In the genomic region with DNA sequence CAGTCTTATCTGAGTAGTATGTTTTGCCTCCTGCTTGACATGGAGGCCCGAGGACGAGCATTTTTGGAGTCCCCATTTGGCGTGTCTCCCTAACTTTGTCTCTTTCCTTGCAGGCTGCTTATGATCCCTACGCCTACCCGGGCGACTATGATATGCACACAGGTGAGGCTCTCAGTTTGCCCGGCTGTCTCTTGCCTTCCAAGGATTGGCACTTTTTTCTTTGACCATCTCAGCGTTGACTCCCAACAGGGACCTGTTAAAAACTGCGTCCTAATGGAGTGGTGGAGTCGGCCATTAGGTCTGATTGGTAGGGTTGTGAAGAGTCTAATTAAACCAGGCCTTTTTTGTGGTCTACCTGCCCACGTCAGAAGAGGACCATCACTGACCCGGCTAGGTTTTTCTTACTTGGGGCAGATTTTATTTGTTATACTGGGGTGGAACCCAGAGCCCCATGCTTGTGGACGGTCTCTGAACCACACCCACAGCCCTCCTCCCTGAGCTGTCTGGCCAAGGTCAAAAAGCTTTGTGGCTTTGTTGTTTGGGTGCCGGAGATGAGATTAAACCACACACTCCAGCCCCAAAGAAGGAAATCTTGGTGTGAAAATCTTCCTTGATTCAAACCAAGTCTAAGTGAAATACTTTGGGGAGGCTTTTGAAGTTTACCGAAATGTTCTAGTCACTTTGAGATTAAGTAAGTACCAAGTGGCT, we compare ENCODE assay signal across 9 mouse cellular contexts. TPM values are rescaled to one million over a fixed set of nuclear protein-coding genes. Genes with fewer than 3 reads are reported as not detected.
DNase-seq lines count a peak whose midpoint lies in the region; ATAC-seq and TF ChIP-seq lines count a peak whose summit lies in the region.
"Had no signal": no experiment of that assay in that cellular context is flagged by ENCODE, and none has a peak within 500 bp of the region (broad histone marks: within the 10 kb centered on the region; RNA-seq: fewer than 3 reads in every experiment).

No protein-coding gene starts in this region.

- peaks cover 2% of the 10 kb centered on the region for H3K4me1 ChIP-seq in heart, adult 2 months (ENCODE audit: control insufficient read depth, insufficient read depth, low read length)
- H3K4me1 ChIP-seq in CH12.LX (ENCODE audit: control insufficient read depth in 1 of 2, insufficient read depth in 2 of 2) = peaks cover 3 to 53% of the 10 kb centered on the region in 2 experiments
- peaks cover 23% of the 10 kb centered on the region for H3K4me1 ChIP-seq in forebrain, embryonic 13.5 days
- peaks cover 45% of the 10 kb centered on the region for H3K4me1 ChIP-seq in liver, embryonic 13.5 days (replicated peaks)

- H3K9me3 ChIP-seq in CH12.LX (replicated peaks; ENCODE audit: low read length) = no peaks in the 10 kb centered on the region
- no peaks in the 10 kb centered on the region for H3K9me3 ChIP-seq in forebrain, embryonic 13.5 days (replicated peaks)
- no peaks in the 10 kb centered on the region for H3K9me3 ChIP-seq in liver, embryonic 13.5 days (replicated peaks)

- TF ChIP-seq CTCF in heart, adult 2 months (IDR thresholded peaks at IDR 0.05) = no peak
- no peak for TF ChIP-seq CTCF in CH12.LX (conservative IDR thresholded peaks at IDR 0.05 in 1 of 2, IDR thresholded peaks at IDR 0.05 in 1 of 2; ENCODE audit: low read depth in 2 of 2, low read length in 2 of 2)

- ATAC-seq in forebrain, embryonic 13.5 days = no peak; the same call in 1 of the 2 replicates
- ATAC-seq in liver, embryonic 13.5 days (ENCODE audit: low read depth) = peak; percentile 16
- no peak for ATAC-seq in granulocyte monocyte progenitor cell, adult 5-6 weeks (replicated peaks; ENCODE audit: poor library complexity, severe bottlenecking)

- WGBS in heart, adult 2 months = 25% methylated on average over 15 of the region's 15 CpGs
- WGBS in forebrain, embryonic 13.5 days = 40% methylated on average over 15 of the region's 15 CpGs
- 17% methylated on average over 15 of the region's 15 CpGs for WGBS in liver, embryonic 13.5 days (ENCODE audit: insufficient replicate concordance)

- TF ChIP-seq POLR2A in heart, adult 2 months (IDR thresholded peaks at IDR 0.05; ENCODE audit: insufficient read depth, low read depth, low read length) = no peak
- no peak for TF ChIP-seq POLR2A in CH12.LX (IDR thresholded peaks at IDR 0.05; ENCODE audit: low read depth, low read length)

- H3K4me2 ChIP-seq in CH12.LX (ENCODE audit: insufficient read depth, low read depth, poor library complexity, severe bottlenecking) = peak overlapping the region; percentile 83
- H3K4me2 ChIP-seq in forebrain, embryonic 13.5 days = peak overlapping the region; percentile 96
- peak overlapping the region; percentile 93 for H3K4me2 ChIP-seq in liver, embryonic 13.5 days

- peak overlapping the region; percentile 94 for H3K9ac ChIP-seq in heart, adult 2 months (ENCODE audit: low read depth, low read length)
- peak overlapping the region; percentile 65 for H3K9ac ChIP-seq in CH12.LX (ENCODE audit: insufficient read depth, low read depth)
- H3K9ac ChIP-seq in forebrain, embryonic 13.5 days = peak overlapping the region; percentile 83
- peak overlapping the region; percentile 89 for H3K9ac ChIP-seq in liver, embryonic 13.5 days

- no peaks in the 10 kb centered on the region for H3K27me3 ChIP-seq in heart, adult 2 months (ENCODE audit: control insufficient read depth, insufficient read depth, low read length)
- no peaks in the 10 kb centered on the region for H3K27me3 ChIP-seq in CH12.LX (replicated peaks)
- H3K27me3 ChIP-seq in forebrain, embryonic 13.5 days = no peaks in the 10 kb centered on the region
- no peaks in the 10 kb centered on the region for H3K27me3 ChIP-seq in liver, embryonic 13.5 days

- peak overlapping the region; percentile 86 for H3K27ac ChIP-seq in heart, adult 2 months
- no peak overlapping the region for H3K27ac ChIP-seq in CH12.LX (ENCODE audit: insufficient read depth, low read depth)
- no peak overlapping the region for H3K27ac ChIP-seq in forebrain, embryonic 13.5 days
- H3K27ac ChIP-seq in liver, embryonic 13.5 days = peak overlapping the region; percentile 90

- TF ChIP-seq RAD21 in CH12.LX (IDR thresholded peaks at IDR 0.05; ENCODE audit: low read depth, low read length) = no peak

- in situ Hi-C loops in CH12.LX (cut with MboI; ENCODE audit: low pct_ligation_motif_present, low pct_unique_long_range_greater_than_20kb, low sequenced_read_pairs) = no loop called here

- dilution Hi-C loops in CH12.LX (cut with MboI; ENCODE audit: extremely low pct_ligation_motif_present, extremely low pct_unique_long_range_greater_than_20kb, low sequenced_read_pairs) = no loop called here

- no peak for TF ChIP-seq EP300 in heart, adult 2 months (IDR thresholded peaks at IDR 0.05; ENCODE audit: insufficient read depth, low read depth, low read length)
- no peak for TF ChIP-seq EP300 in CH12.LX (IDR thresholded peaks at IDR 0.05; ENCODE audit: low read length)

- no peak for DNase-seq in heart, adult 2 months
- no peak for DNase-seq in heart, postnatal 14 days
- DNase-seq in CH12.LX (ENCODE audit: extremely low read depth) = no peak
- DNase-seq in liver, embryonic 13.5 days = no peak
- no peak for DNase-seq in thymus, postnatal 0 days (ENCODE audit: low spot score)
- no peak for DNase-seq in left cerebral cortex, adult 11 months (ENCODE audit: low spot score)

- peak overlapping the region; percentile 88 for H3K4me3 ChIP-seq in heart, adult 2 months
- H3K4me3 ChIP-seq in CH12.LX (replicated peaks in 1 of 3; ENCODE audit: low read depth in 2 of 3, low read length in 2 of 3, poor library complexity in 1 of 3) = peak overlapping the region; percentile 72 to 97 (median 82)
- H3K4me3 ChIP-seq in forebrain, embryonic 13.5 days = peak overlapping the region; percentile 96
- H3K4me3 ChIP-seq in liver, embryonic 13.5 days (replicated peaks) = peak overlapping the region; percentile 91

- H3K36me3 ChIP-seq in heart, adult 2 months (ENCODE audit: control insufficient read depth, insufficient read depth, low read length) = peaks cover 3% of the 10 kb centered on the region; the same call in 1 of the 2 replicates
- H3K36me3 ChIP-seq in CH12.LX (replicated peaks in 1 of 2; ENCODE audit: control insufficient read depth in 1 of 2, insufficient read depth in 1 of 2, low read length in 1 of 2) = peaks cover 36 to 45% of the 10 kb centered on the region in 2 experiments
- peaks cover 43% of the 10 kb centered on the region for H3K36me3 ChIP-seq in forebrain, embryonic 13.5 days (ENCODE audit: poor library complexity, severe bottlenecking)
- peaks cover 44% of the 10 kb centered on the region for H3K36me3 ChIP-seq in liver, embryonic 13.5 days

- no peaks in the 10 kb centered on the region; the same call in 1 of the 2 replicates for H3K79me2 ChIP-seq in heart, adult 2 months (replicated peaks; ENCODE audit: control insufficient read depth, insufficient read depth, low read length)
- H3K79me2 ChIP-seq in CH12.LX (replicated peaks; ENCODE audit: control insufficient read depth, extremely low read depth, insufficient read depth, poor library complexity, severe bottlenecking) = peaks cover 35% of the 10 kb centered on the region

- intact Hi-C loops in heart, adult 2 months (cut with DNase I) = loop anchor here (1.0 kb wide), 1 partner anchor 32 kb away; a partner anchor contains a TSS
- intact Hi-C loops in heart, postnatal 14 days (cut with DNase I) = no loop called here

RNA-seq across cellular contexts. Expression of a gene that starts 0.8 kb away (rescaled TPM):
- total RNA-seq in heart, adult 2 months (2021) = 10 to 100 TPM; 63.9 to 69.2 TPM
- 90.3 and 116 TPM in 2 replicates for polyA plus RNA-seq in heart, adult 2 months (2012; rRNA removed)
- 10 to 100 TPM; 73.8 to 81.1 TPM for total RNA-seq in heart, postnatal 14 days (2021)
- total RNA-seq in CH12.LX (2012; rRNA removed) = 323 and 347 TPM in 2 replicates
- total RNA-seq in CH12.LX (2014; rRNA removed) = 379 and 392 TPM in 2 replicates
- polyA plus RNA-seq in CH12.LX (2012; ENCODE audit: insufficient read length, low read depth) = 303 and 306 TPM in 2 replicates
- polyA plus RNA-seq in forebrain, embryonic 13.5 days (2015; fragmentation: Nextera tagmentation; extraction: Ambion mirVana) = 207 and 215 TPM in 2 replicates
- polyA plus RNA-seq in liver, embryonic 13.5 days (2015; fragmentation: Nextera tagmentation; extraction: Ambion mirVana) = 171 and 185 TPM in 2 replicates
- 228 and 235 TPM in 2 replicates for total RNA-seq in granulocyte monocyte progenitor cell, adult 5-6 weeks (2014; fragmentation: Nextera tagmentation)
- total RNA-seq in granulocyte monocyte progenitor cell, adult 5-6 weeks (2017) = 310 and 312 TPM in 2 replicates
- 200 and 212 TPM in 2 replicates for polyA plus RNA-seq in thymus, postnatal 0 days (2015; fragmentation: Nextera tagmentation; extraction: Ambion mirVana)

RNA-seq across cellular contexts. Expression of a gene that starts 13.1 kb away (rescaled TPM):
- 1 to 10 TPM; 5.5 to 8.5 TPM for total RNA-seq in heart, adult 2 months (2021)
- polyA plus RNA-seq in heart, adult 2 months (2012; rRNA removed) = 12.2 and 14.2 TPM in 2 replicates
- total RNA-seq in heart, postnatal 14 days (2021) = 1 to 10 TPM; 8.7 to 9.4 TPM
- total RNA-seq in CH12.LX (2012; rRNA removed) = 37.1 and 38.6 TPM in 2 replicates
- total RNA-seq in CH12.LX (2014; rRNA removed) = 23.1 and 26.4 TPM in 2 replicates
- 21.8 and 22.8 TPM in 2 replicates for polyA plus RNA-seq in CH12.LX (2012; ENCODE audit: insufficient read length, low read depth)
- polyA plus RNA-seq in forebrain, embryonic 13.5 days (2015; fragmentation: Nextera tagmentation; extraction: Ambion mirVana) = 53.0 and 53.9 TPM in 2 replicates
- polyA plus RNA-seq in liver, embryonic 13.5 days (2015; fragmentation: Nextera tagmentation; extraction: Ambion mirVana) = 47.9 and 49.6 TPM in 2 replicates
- total RNA-seq in granulocyte monocyte progenitor cell, adult 5-6 weeks (2014; fragmentation: Nextera tagmentation) = 14.5 and 21.9 TPM in 2 replicates
- 14.0 and 20.8 TPM in 2 replicates for total RNA-seq in granulocyte monocyte progenitor cell, adult 5-6 weeks (2017)
- polyA plus RNA-seq in thymus, postnatal 0 days (2015; fragmentation: Nextera tagmentation; extraction: Ambion mirVana) = 60.0 and 62.6 TPM in 2 replicates

RNA-seq across cellular contexts. Expression of a gene that starts 32.9 kb away (rescaled TPM):
- total RNA-seq in heart, adult 2 months (2021) = 10 to 100 TPM; 43.0 to 45.7 TPM
- polyA plus RNA-seq in heart, adult 2 months (2012; rRNA removed) = 39.3 and 58.7 TPM in 2 replicates
- 10 to 100 TPM; 61.2 to 64.9 TPM for total RNA-seq in heart, postnatal 14 days (2021)
- total RNA-seq in CH12.LX (2012; rRNA removed) (6.3 and 6.7 TPM in 2 replicates), CH12.LX (2014; rRNA removed) (1.5 and 1.7 TPM in 2 replicates)
- polyA plus RNA-seq in CH12.LX (2012; ENCODE audit: insufficient read length, low read depth) = 8.9 and 10.4 TPM in 2 replicates
- 5.4 and 6.5 TPM in 2 replicates for polyA plus RNA-seq in forebrain, embryonic 13.5 days (2015; fragmentation: Nextera tagmentation; extraction: Ambion mirVana)
- polyA plus RNA-seq in liver, embryonic 13.5 days (2015; fragmentation: Nextera tagmentation; extraction: Ambion mirVana) = 1.0 and 1.2 TPM in 2 replicates
- 7.6 and 13.5 TPM in 2 replicates for total RNA-seq in granulocyte monocyte progenitor cell, adult 5-6 weeks (2014; fragmentation: Nextera tagmentation)
- 4.1 and 7.1 TPM in 2 replicates for total RNA-seq in granulocyte monocyte progenitor cell, adult 5-6 weeks (2017)
- 3.3 and 4.6 TPM in 2 replicates for polyA plus RNA-seq in thymus, postnatal 0 days (2015; fragmentation: Nextera tagmentation; extraction: Ambion mirVana)

RNA-seq across cellular contexts. Expression of a gene that starts 34.1 kb away (rescaled TPM):
- total RNA-seq in heart, adult 2 months (2021) = not detected
- polyA plus RNA-seq in heart, adult 2 months (2012; rRNA removed) = not detected in 2 replicates
- not detected for total RNA-seq in heart, postnatal 14 days (2021)
- total RNA-seq in CH12.LX (2012; rRNA removed) (1.6 TPM in 2 replicates), CH12.LX (2014; rRNA removed) (0.70 and 0.90 TPM in 2 replicates)
- polyA plus RNA-seq in CH12.LX (2012; ENCODE audit: insufficient read length, low read depth) = 0.75 and 1.2 TPM in 2 replicates
- not detected in 2 replicates for polyA plus RNA-seq in forebrain, embryonic 13.5 days (2015; fragmentation: Nextera tagmentation; extraction: Ambion mirVana)
- 0.13 and 0.20 TPM in 2 replicates for polyA plus RNA-seq in liver, embryonic 13.5 days (2015; fragmentation: Nextera tagmentation; extraction: Ambion mirVana)
- total RNA-seq in granulocyte monocyte progenitor cell, adult 5-6 weeks (2014; fragmentation: Nextera tagmentation) = 0.73 TPM in 1 of 2 replicates, not detected in the other
- total RNA-seq in granulocyte monocyte progenitor cell, adult 5-6 weeks (2017) = 0.65 and 2.1 TPM in 2 replicates
- polyA plus RNA-seq in thymus, postnatal 0 days (2015; fragmentation: Nextera tagmentation; extraction: Ambion mirVana) = 0.14 and 0.21 TPM in 2 replicates
- total RNA-seq: neutrophil, adult 5-6 weeks had no signal

RNA-seq across cellular contexts. Expression of a gene that starts 47.6 kb away (rescaled TPM):
- total RNA-seq in heart, adult 2 months (2021) = 10 to 100 TPM; 73.3 to 82.4 TPM
- 54.2 and 66.4 TPM in 2 replicates for polyA plus RNA-seq in heart, adult 2 months (2012; rRNA removed)
- total RNA-seq in heart, postnatal 14 days (2021) = 100 to 1,000 TPM; 104 to 128 TPM
- total RNA-seq in CH12.LX (2012; rRNA removed) (70.6 and 100 TPM in 2 replicates), CH12.LX (2014; rRNA removed) (15.9 TPM in 2 replicates)
- 11.9 and 12.5 TPM in 2 replicates for polyA plus RNA-seq in CH12.LX (2012; ENCODE audit: insufficient read length, low read depth)
- polyA plus RNA-seq in forebrain, embryonic 13.5 days (2015; fragmentation: Nextera tagmentation; extraction: Ambion mirVana) = 546 and 569 TPM in 2 replicates
- polyA plus RNA-seq in liver, embryonic 13.5 days (2015; fragmentation: Nextera tagmentation; extraction: Ambion mirVana) = 85.3 and 101 TPM in 2 replicates
- 10.6 and 17.0 TPM in 2 replicates for total RNA-seq in granulocyte monocyte progenitor cell, adult 5-6 weeks (2014; fragmentation: Nextera tagmentation)
- 19.6 and 24.4 TPM in 2 replicates for total RNA-seq in granulocyte monocyte progenitor cell, adult 5-6 weeks (2017)
- 303 and 311 TPM in 2 replicates for polyA plus RNA-seq in thymus, postnatal 0 days (2015; fragmentation: Nextera tagmentation; extraction: Ambion mirVana)

Comparison
In these comparisons a context has a peak if more than half of its experiments do, and no peak if none do; other contexts are left out.
1. H3K27ac ChIP-seq: peak in heart, adult 2 months (single experiment) and liver, embryonic 13.5 days (single experiment); none in CH12.LX (single experiment) and forebrain, embryonic 13.5 days (single experiment).
2. Peak in every context shown above with its lines, with median percentiles within 50 percentile points of each other: H3K4me3 ChIP-seq, H3K9ac ChIP-seq and H3K4me2 ChIP-seq.